Mouse (Mus musculus) small intestine, adult 2 months (tissue): Measurements from ENCODE around the gene Nadk. TPM values are rescaled to one million over a fixed set of nuclear protein-coding genes. Genes with fewer than 3 reads are reported as not detected.

ENCODE experiments used
- H3K27ac ChIP-seq: fragments of 200-500 bp; 2 replicates; pipeline ENCODE4 v1.5.1; 2012; ENCODE audit warnings: low read depth, low read length, control low read depth, inconsistent platforms; ENCODE audit not compliant: insufficient read depth
- H3K27me3 ChIP-seq: fragments of 200-500 bp; 2 replicates; pipeline ENCODE4 v1.6.1; 2012; ENCODE audit warnings: mild to moderate bottlenecking, moderate library complexity, low read length, inconsistent platforms; ENCODE audit not compliant: control insufficient read depth, insufficient read depth
- H3K36me3 ChIP-seq: fragments of 200-500 bp; 2 replicates; pipeline ENCODE4 v1.6.1; 2012; ENCODE audit warnings: mild to moderate bottlenecking, low read length, control low read depth, inconsistent platforms; ENCODE audit not compliant: control insufficient read depth, insufficient read depth
- H3K4me1 ChIP-seq: fragments of 200-500 bp; 2 replicates; pipeline ENCODE4 v1.6.1; 2012; ENCODE audit warnings: low read length, inconsistent platforms, mixed read lengths; ENCODE audit not compliant: control insufficient read depth, insufficient read depth, insufficient read length
- H3K4me3 ChIP-seq: fragments of 200-500 bp; 2 replicates; pipeline ENCODE4 v1.5.1; 2012; ENCODE audit warnings: low read depth, mild to moderate bottlenecking, control low read depth, inconsistent platforms, low read length, moderate library complexity
- CTCF ChIP-seq: fragments of 200-500 bp; IDR thresholded peaks from 2 replicates; pipeline ENCODE4 v1.5.1; 2012; ENCODE audit warnings: low read depth, mild to moderate bottlenecking, control low read depth, inconsistent platforms, low read length, moderate library complexity, mixed read lengths; ENCODE audit not compliant: insufficient replicate concordance, insufficient read length; ENCODE audit errors: extremely low read depth
- POLR2A ChIP-seq: fragments of 200-500 bp; IDR thresholded peaks from 2 replicates; pipeline ENCODE4 v1.6.1; 2012; ENCODE audit warnings: low read depth, mild to moderate bottlenecking, control low read depth, inconsistent platforms, low read length, moderate library complexity
- WGBS: fragments of 180-500 bp; shearing (Covaris S2); methylation state at CpG from one replicate; pipeline ENCODE4 v1.1.7; 2018; 5-methylcytosine and 5-hydroxymethylcytosine counted together
- polyA plus RNA-seq: library from polyadenylated mRNA; depleted of rRNA; stranded (reverse); fragments of >200 nt; gene quantifications from 2 replicates; pipeline ENCODE4 v1.2.3, GENCODE M21; 2012

The Nadk gene
- polyA plus RNA-seq, 1 experiment = 135 TPM

- peaks cover 22% of the 10 kb centered on the region for H3K36me3 ChIP-seq
- no peak overlapping the region for H3K4me3 ChIP-seq
- TF ChIP-seq CTCF (no peak), POLR2A (no peak)
- H3K27ac ChIP-seq = no peak overlapping the region
- no peaks in the 10 kb centered on the region for H3K4me1 ChIP-seq
- H3K27me3 ChIP-seq = no peaks in the 10 kb centered on the region
- WGBS = 9% methylated on average over 1 of the region's 1 CpGs
These were observed 31.6 kb downstream of the Nadk start for GRCm38 (mm10) chr4:155593780-155594179.

GRCm38 (mm10) chr4:155595777-155596176 lies 33.6 kb downstream of the Nadk start:
- no peak overlapping the region for H3K27ac ChIP-seq
- no peaks in the 10 kb centered on the region for H3K27me3 ChIP-seq
- no peak for TF ChIP-seq POLR2A
- TF ChIP-seq CTCF = no peak
- 62% methylated on average over 3 of the region's 3 CpGs for WGBS
- H3K4me3 ChIP-seq = no peak overlapping the region
- H3K36me3 ChIP-seq = peaks cover 4% of the 10 kb centered on the region; the same call in 1 of the 2 replicates
- H3K4me1 ChIP-seq = no peaks in the 10 kb centered on the region

GRCm38 (mm10) chr4:155596606-155597005 lies 34.4 kb downstream of the Nadk start:
- Histone ChIP-seq H3K36me3 (no peaks in the 10 kb centered on the region), H3K27me3 (no peaks in the 10 kb centered on the region), H3K27ac (no peak overlapping the region), H3K4me1 (no peaks in the 10 kb centered on the region), H3K4me3 (no peak overlapping the region)
- TF ChIP-seq CTCF (no peak), POLR2A (no peak)
- WGBS = 71% methylated on average over 5 of the region's 5 CpGs

GRCm38 (mm10) chr4:155598536-155598935 lies 36.4 kb downstream of the Nadk start:
- no peaks in the 10 kb centered on the region for H3K27me3 ChIP-seq
- H3K4me1 ChIP-seq = no peaks in the 10 kb centered on the region
- TF ChIP-seq POLR2A (no peak), CTCF (no peak)
- H3K4me3 ChIP-seq = no peak overlapping the region
- H3K27ac ChIP-seq = no peak overlapping the region
- 16% methylated on average over 20 of the region's 20 CpGs for WGBS
- 0 out of 2 replicates have a peak, but pooled peaks cover 2% of the 10 kb centered on the region for H3K36me3 ChIP-seq

GRCm38 (mm10) chr4:155599901-155600825 lies 38.0 kb downstream of the Nadk start:
- WGBS = 64% methylated on average over 11 of the region's 11 CpGs
- H3K4me1 ChIP-seq = 0 out of 2 replicates have a peak, but pooled peaks cover 2% of the 10 kb centered on the region

GRCm38 (mm10) chr4:155601091-155601996 lies 39.2 kb downstream of the Nadk start, which contains the start of gene Slc35e2:
TSS of gene Slc35e2 (plus strand) at chr4:155601416.
- H3K4me3 ChIP-seq = peak within 1 kb of the TSS; percentile 90
- WGBS = under 1% methylated on average over 65 of the region's 65 CpGs
- no peaks in the 10 kb centered on the region for H3K27me3 ChIP-seq
- H3K27ac ChIP-seq = peak within 1 kb of the TSS; percentile 94
- H3K4me1 ChIP-seq = 0 out of 2 replicates have a peak, but pooled peaks cover 2% of the 10 kb centered on the region
- H3K36me3 ChIP-seq = peaks cover 6% of the 10 kb centered on the region; the same call in 1 of the 2 replicates
- TF ChIP-seq POLR2A (peak; percentile 74; the same call in 1 of the 2 replicates), CTCF (no peak)

More at GRCm38 (mm10) chr4:155599901-155600825, 38.0 kb downstream of the Nadk start:
- no peak for TF ChIP-seq POLR2A
- TF ChIP-seq CTCF = no peak
- H3K4me3 ChIP-seq = no peak overlapping the region
- H3K27ac ChIP-seq = peak overlapping the region; percentile 76
- H3K27me3 ChIP-seq = no peaks in the 10 kb centered on the region
- 0 out of 2 replicates have a peak, but pooled peaks cover 2% of the 10 kb centered on the region for H3K36me3 ChIP-seq

- 1% methylated on average over 31 of the region's 31 CpGs for WGBS
These were observed 39.8 kb downstream of the Nadk start for GRCm38 (mm10) chr4:155601997-155602456.

More at GRCm38 (mm10) chr4:155601997-155602456, 39.8 kb downstream of the Nadk start:
- peaks cover 6% of the 10 kb centered on the region; the same call in 1 of the 2 replicates for H3K36me3 ChIP-seq
- H3K27me3 ChIP-seq = no peaks in the 10 kb centered on the region
- TF ChIP-seq CTCF = no peak
- no peak; the same call in 1 of the 2 replicates for TF ChIP-seq POLR2A
- H3K4me3 ChIP-seq = peak overlapping the region; percentile 90
- peak overlapping the region; percentile 55 for H3K27ac ChIP-seq
- peaks cover 2% of the 10 kb centered on the region; the same call in 1 of the 2 replicates for H3K4me1 ChIP-seq
